ENCODE assay signal across 12 mouse cellular contexts in the genomic region with DNA sequence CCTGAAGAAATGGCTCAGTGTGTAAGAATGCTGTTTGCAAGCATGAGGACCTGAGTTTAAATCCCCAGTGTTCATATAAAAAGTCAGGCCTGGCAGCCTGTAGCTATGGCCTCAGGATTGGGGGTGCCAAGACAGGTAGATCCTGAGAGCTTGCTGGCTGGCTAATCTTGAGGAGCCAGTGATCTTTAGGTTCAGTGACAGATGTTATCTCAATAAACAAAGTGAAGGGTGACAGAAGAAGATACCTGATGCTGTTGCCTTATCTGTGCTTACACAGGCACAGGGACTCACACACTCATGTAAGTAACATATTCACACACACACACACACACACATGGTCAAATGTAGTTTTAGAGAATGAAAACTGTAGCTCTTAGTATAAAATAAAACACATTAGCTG.
"Had no signal": no experiment of that assay in that cellular context is flagged by ENCODE, and none has a peak within 500 bp of the region (broad histone marks: within the 10 kb centered on the region; RNA-seq: fewer than 3 reads in every experiment).

No protein-coding gene starts in this region.

- H3K9me3 ChIP-seq: limb, embryonic 12.5 days; lung, embryonic 15.5 days; midbrain, embryonic 13.5 days had no signal

- H3K4me3 ChIP-seq: limb, embryonic 12.5 days; lung, embryonic 15.5 days; midbrain, embryonic 13.5 days had no signal

- H3K36me3 ChIP-seq: limb, embryonic 12.5 days; lung, embryonic 15.5 days; midbrain, embryonic 13.5 days had no signal

- ATAC-seq: intestine, postnatal 0 days; midbrain, embryonic 13.5 days had no signal

- H3K27me3 ChIP-seq: limb, embryonic 12.5 days; lung, embryonic 15.5 days; midbrain, embryonic 13.5 days had no signal

- H3K9ac ChIP-seq: limb, embryonic 12.5 days; lung, embryonic 15.5 days; midbrain, embryonic 13.5 days had no signal

- H3K4me2 ChIP-seq: limb, embryonic 12.5 days; lung, embryonic 15.5 days; midbrain, embryonic 13.5 days had no signal

- H3K4me1 ChIP-seq: limb, embryonic 12.5 days; lung, embryonic 15.5 days; midbrain, embryonic 13.5 days had no signal

- H3K27ac ChIP-seq: limb, embryonic 12.5 days; lung, embryonic 15.5 days; macrophage; midbrain, embryonic 13.5 days; stomach, postnatal 0 days had no signal

- DNase-seq: kidney, adult 8-10 months; kidney, postnatal 25 days; lung, postnatal 14 days; right cerebral cortex, adult 18-20 months; right cerebral cortex, postnatal 25 days; thymus, postnatal 4 days had no signal
